Mouse (Mus musculus) heart, adult 2 months (tissue): Measurements from ENCODE around the gene Pxn.

Source experiments
- CTCF ChIP-seq: fragments of 200-600 bp; IDR thresholded peaks from 2 replicates; pipeline ENCODE4 v1.8.1; 2022; ENCODE audit warnings: antibody characterized with exemption, mild to moderate bottlenecking, moderate library complexity
- EP300 ChIP-seq: fragments of 200-500 bp; IDR thresholded peaks from 2 replicates; pipeline ENCODE4 v1.6.1; 2011; ENCODE audit warnings: low read depth, low read length, control low read depth; ENCODE audit not compliant: insufficient read depth
- POLR2A ChIP-seq: fragments of 200-500 bp; IDR thresholded peaks from 2 replicates; pipeline ENCODE4 v1.6.1; 2011; ENCODE audit warnings: mild to moderate bottlenecking, low read depth, low read length, control low read depth; ENCODE audit not compliant: insufficient read depth

- no peak for TF ChIP-seq CTCF
- TF ChIP-seq EP300 = no peak
- TF ChIP-seq POLR2A = no peak
These were observed 28.4 kb downstream of the Pxn start for GRCm38 (mm10) chr5:115534856-115535255.
